ENCODE assay signal across 8 mouse cellular contexts in the genomic region with DNA sequence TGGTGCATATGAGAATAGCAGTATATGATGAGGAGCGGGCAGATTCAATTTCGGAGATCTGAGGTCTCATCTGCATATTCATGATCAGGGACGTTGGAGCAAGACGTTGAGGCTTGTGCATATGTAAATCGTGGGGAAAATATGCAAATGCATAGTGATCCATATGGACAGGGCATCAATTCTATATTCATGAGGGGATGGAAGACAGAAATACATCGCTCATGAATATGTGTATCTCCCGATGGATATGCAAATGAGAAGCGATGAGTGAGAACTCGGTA. TPM values are rescaled to one million over a fixed set of nuclear protein-coding genes. Genes with fewer than 3 reads are reported as not detected.
DNase-seq lines count a peak whose midpoint lies in the region; ATAC-seq and TF ChIP-seq lines count a peak whose summit lies in the region.

No protein-coding gene starts in this region.

- no peak for TF ChIP-seq CTCF in thymus, adult 2 months (IDR thresholded peaks at IDR 0.05; ENCODE audit: borderline replicate concordance, control insufficient read depth, extremely low read depth, insufficient read depth, low read length, poor library complexity)

- TF ChIP-seq POLR2A in thymus, adult 2 months (IDR thresholded peaks at IDR 0.05; ENCODE audit: control insufficient read depth, extremely low read depth, insufficient read depth, low read length, poor library complexity), result no peak

- 0 out of 2 replicates have a peak overlapping the region, but pooled peaks have one; percentile 35 for H3K9ac ChIP-seq in liver, embryonic 12.5 days

- H3K9me3 ChIP-seq in liver, embryonic 12.5 days (replicated peaks), result peaks cover 39% of the 10 kb centered on the region

- WGBS in thymus, adult 2 months, result 0% methylated on average over 9 of the region's 9 CpGs
- 1% methylated on average over 9 of the region's 9 CpGs for WGBS in liver, embryonic 12.5 days (ENCODE audit: insufficient replicate concordance)

- peak; percentile 32 for DNase-seq in embryo, embryonic 11.5 days (ENCODE audit: low read depth, low spot score)
- no peak for DNase-seq in embryo, embryonic 10 days (ENCODE audit: low spot score)
- no peak for DNase-seq in thymus, adult 2 months
- no peak for DNase-seq in thymus, postnatal 25 days
- no peak for DNase-seq in urinary bladder, postnatal 10 days (ENCODE audit: low spot score)
- no peak for DNase-seq in frontal cortex, postnatal 14 days (ENCODE audit: low spot score in 2 of 2)
- DNase-seq in thymus, postnatal 36 days, result no peak

- H3K4me3 ChIP-seq in thymus, adult 2 months (ENCODE audit: control insufficient read depth, insufficient read depth, low read length), result peak overlapping the region; percentile 37
- peak overlapping the region; percentile 71 for H3K4me3 ChIP-seq in liver, embryonic 12.5 days

- H3K27ac ChIP-seq in thymus, adult 2 months (ENCODE audit: control insufficient read depth, insufficient read depth, low read length), result peak overlapping the region; percentile 36
- peak overlapping the region; percentile 88 for H3K27ac ChIP-seq in liver, embryonic 12.5 days

- peak; percentile 44 for ATAC-seq in liver, embryonic 12.5 days

- no peaks in the 10 kb centered on the region for H3K27me3 ChIP-seq in thymus, adult 2 months (ENCODE audit: control insufficient read depth, insufficient read depth, low read length)
- H3K27me3 ChIP-seq in liver, embryonic 12.5 days (replicated peaks), result no peaks in the 10 kb centered on the region

- H3K36me3 ChIP-seq in thymus, adult 2 months (ENCODE audit: control insufficient read depth, insufficient read depth, low read length), result no peaks in the 10 kb centered on the region
- peaks cover 30% of the 10 kb centered on the region for H3K36me3 ChIP-seq in liver, embryonic 12.5 days

- peak overlapping the region; percentile 82 for H3K4me2 ChIP-seq in liver, embryonic 12.5 days

- H3K4me1 ChIP-seq in thymus, adult 2 months (replicated peaks; ENCODE audit: control insufficient read depth, insufficient read depth, low read length), result peaks cover 5% of the 10 kb centered on the region; the same call in 1 of the 2 replicates
- peaks cover 17% of the 10 kb centered on the region for H3K4me1 ChIP-seq in liver, embryonic 12.5 days

RNA-seq across cellular contexts. Expression of a gene that starts 0.7 kb away (rescaled TPM):
- polyA plus RNA-seq in thymus, adult 2 months (2012; rRNA removed), result 54.4 and 57.9 TPM in 2 replicates
- 7.2 and 7.6 TPM in 2 replicates for polyA plus RNA-seq in liver, embryonic 12.5 days (2016; fragmentation: Nextera tagmentation; extraction: Ambion mirVana)
